Mouse (Mus musculus) Patski (cell line): ENCODE measurements at regions not wholly inside any gene's neighbourhood (a gene's known extent, or its start where the extent isn't known, plus 50 kb on each side); places are given as distances from the start of the nearest gene placed in this dataset.

Experiments
- ATAC-seq: fragments of 100-300 bp; one replicate; pipeline ENCODE4 v1.8.0; 2021
- CTCF ChIA-PET: fragments of 350-600 bp; sonication (Branson Sonifier 250); formaldehyde crosslinking; loops from one replicate; lab custom pipeline; 2022; ENCODE audit warnings: inconsistent platforms; lab: Charles Lee
- POLR2A ChIA-PET: fragments of 350-600 bp; sonication (Branson Sonifier 250); formaldehyde crosslinking; loops from one replicate; lab custom pipeline; 2022; ENCODE audit warnings: antibody characterized with exemption, inconsistent platforms; lab: Charles Lee
- DNase-seq: peaks from one replicate; pipeline ENCODE4 v3.0.0-alpha.2; 2011; ENCODE audit warnings: low read depth, low spot score
- H3K27me3 ChIP-seq: fragments of 371-371 bp; one replicate; pipeline ENCODE4 v1.5.1; 2021
- CTCF ChIP-seq: fragments of 100-300 bp; IDR thresholded peaks from one replicate; pipeline ENCODE4 v1.5.1; 2021
- in situ Hi-C: fragments of 300-500 bp; cut with MboI; formaldehyde crosslinking; loops from 3 replicates; pipeline ENCODE4 v1.11.1; 2018; ENCODE audit warnings: low pct_unique_long_range_greater_than_20kb, mixed read lengths

- no peak for TF ChIP-seq CTCF
- DNase-seq (no peak), ATAC-seq (no peak)
- POLR2A ChIA-PET = no interaction called here
- peaks cover 31% of the 10 kb centered on the region for H3K27me3 ChIP-seq
- in situ Hi-C loops = no loop called here
- CTCF ChIA-PET = no interaction called here
Measured at GRCm38 (mm10) chr6:100072261-100072968, 214.9 kb downstream of the Rybp start.

GRCm38 (mm10) chr6:100069151-100069550, 218.1 kb downstream of the Rybp start:
- ATAC-seq (no peak), DNase-seq (no peak)
- ChIA-PET POLR2A (no interaction called here), CTCF (no interaction called here)
- peaks cover 42% of the 10 kb centered on the region for H3K27me3 ChIP-seq
- TF ChIP-seq CTCF = no peak
- in situ Hi-C loops = no loop called here

- no peak for TF ChIP-seq CTCF
- DNase-seq = no peak
- no peak for ATAC-seq
- POLR2A ChIA-PET = no interaction called here
- CTCF ChIA-PET = no interaction called here
- peaks cover 51% of the 10 kb centered on the region for H3K27me3 ChIP-seq
- in situ Hi-C loops = no loop called here
Measured at GRCm38 (mm10) chr6:100067273-100067672, 220.0 kb downstream of the Rybp start.

- POLR2A ChIA-PET = no interaction called here
- ATAC-seq = no peak
- in situ Hi-C loops = no loop called here
Measured at GRCm38 (mm10) chr6:100065586-100065985, 221.7 kb downstream of the Rybp start.

GRCm38 (mm10) chr6:100062961-100063360, 224.3 kb downstream of the Rybp start:
- ChIA-PET POLR2A (no interaction called here), CTCF (no interaction called here)
- ATAC-seq = no peak
- no peak for DNase-seq
- peaks cover 38% of the 10 kb centered on the region for H3K27me3 ChIP-seq
- no peak for TF ChIP-seq CTCF
- in situ Hi-C loops = no loop called here

More at GRCm38 (mm10) chr6:100065586-100065985, 221.7 kb downstream of the Rybp start:
- no peak for TF ChIP-seq CTCF
- no peak for DNase-seq
- peaks cover 42% of the 10 kb centered on the region for H3K27me3 ChIP-seq
- CTCF ChIA-PET = interaction anchor here (1.6 kb wide), 1 partner anchor 37 kb away, joined by 3 read pairs; no protein-coding TSS in a partner anchor

GRCm38 (mm10) chr6:100059803-100060202, 227.5 kb downstream of the Rybp start:
- ATAC-seq (no peak), DNase-seq (no peak)
- POLR2A ChIA-PET = no interaction called here
- peaks cover 33% of the 10 kb centered on the region for H3K27me3 ChIP-seq
- no peak for TF ChIP-seq CTCF
- CTCF ChIA-PET = no interaction called here
- in situ Hi-C loops = no loop called here

GRCm38 (mm10) chr6:100055980-100056379, 231.3 kb downstream of the Rybp start:
- in situ Hi-C loops = no loop called here

GRCm38 (mm10) chr6:100052955-100053795, 234.1 kb downstream of the Rybp start:
- ATAC-seq = no peak
- in situ Hi-C loops = no loop called here

More at GRCm38 (mm10) chr6:100055980-100056379, 231.3 kb downstream of the Rybp start:
- peaks cover 40% of the 10 kb centered on the region for H3K27me3 ChIP-seq
- DNase-seq = no peak
- ChIA-PET CTCF (interaction anchor here (1.4 kb wide), 1 partner anchor 19 kb away, joined by 3 read pairs; no protein-coding TSS in a partner anchor), POLR2A (no interaction called here)
- TF ChIP-seq CTCF = no peak
- ATAC-seq = no peak

GRCm38 (mm10) chr6:100052406-100052805, 234.9 kb downstream of the Rybp start:
- DNase-seq (no peak), ATAC-seq (no peak)
- ChIA-PET CTCF (no interaction called here), POLR2A (no interaction called here)
- peaks cover 31% of the 10 kb centered on the region for H3K27me3 ChIP-seq
- TF ChIP-seq CTCF = no peak
- in situ Hi-C loops = no loop called here

More at GRCm38 (mm10) chr6:100052955-100053795, 234.1 kb downstream of the Rybp start:
- H3K27me3 ChIP-seq = peaks cover 30% of the 10 kb centered on the region
- DNase-seq = no peak
- POLR2A ChIA-PET = no interaction called here
- CTCF ChIA-PET = interaction anchor here (0.8 to 1.2 kb wide), 2 partner anchors 13 to 22 kb away, joined by 3 to 4 read pairs; no protein-coding TSS in a partner anchor
- TF ChIP-seq CTCF = no peak

GRCm38 (mm10) chr6:100049036-100049435, 238.2 kb downstream of the Rybp start:
- no peak for TF ChIP-seq CTCF
- ChIA-PET CTCF (no interaction called here), POLR2A (no interaction called here)
- in situ Hi-C loops = no loop called here
- DNase-seq (no peak), ATAC-seq (no peak)
- H3K27me3 ChIP-seq = peaks cover 34% of the 10 kb centered on the region
